Mouse (Mus musculus) embryonic facial prominence, embryonic 14.5 days (tissue): ENCODE data around the gene Mark3. TPM values are rescaled to one million over a fixed set of nuclear protein-coding genes. Genes with fewer than 3 reads are reported as not detected.

Experiments
- ATAC-seq: fragments of 200-750 bp; cut with Nextera tagmentation; 2 replicates; pipeline ENCODE4 v1.8.0; 2017; ENCODE audit warnings: low read depth, moderate number of reproducible peaks, moderate TSS enrichment
- DNase-seq: peaks from one replicate; pipeline ENCODE4 v3.0.0-alpha.2; 2015; ENCODE audit warnings: low spot score
- H3K27ac ChIP-seq: fragments of 300-500 bp; sonication (generic); replicated peaks from 2 replicates; pipeline ENCODE4 v1.5.1; 2014; ENCODE audit warnings: low read depth, mild to moderate bottlenecking, low read length, moderate library complexity
- H3K27me3 ChIP-seq: fragments of 300-500 bp; sonication (generic); replicated peaks from 2 replicates; pipeline ENCODE4 v1.6.1; 2014; ENCODE audit warnings: low read length; ENCODE audit not compliant: control insufficient read depth, insufficient read depth
- H3K36me3 ChIP-seq: fragments of 300-500 bp; sonication (generic); 2 replicates; pipeline ENCODE4 v1.6.1; 2014; ENCODE audit warnings: low read length, mixed read lengths; ENCODE audit not compliant: control insufficient read depth, insufficient read depth
- H3K4me1 ChIP-seq: fragments of 300-500 bp; sonication (generic); 2 replicates; pipeline ENCODE4 v1.6.1; 2014; ENCODE audit warnings: antibody characterized with exemption, low read length; ENCODE audit not compliant: control insufficient read depth, insufficient read depth
- H3K4me2 ChIP-seq: fragments of 300-500 bp; sonication (generic); 2 replicates; pipeline ENCODE4 v1.6.1; 2014; ENCODE audit warnings: low read depth, mild to moderate bottlenecking, low read length, moderate library complexity, mixed read lengths
- H3K4me3 ChIP-seq: fragments of 300-500 bp; sonication (generic); 2 replicates; pipeline ENCODE4 v1.5.1; 2014; ENCODE audit warnings: low read depth, mild to moderate bottlenecking, low read length
- H3K9ac ChIP-seq: fragments of 300-500 bp; sonication (generic); 2 replicates; pipeline ENCODE4 v1.6.1; 2014; ENCODE audit warnings: low read depth, mild to moderate bottlenecking, low read length, moderate library complexity, mixed read lengths
- H3K9me3 ChIP-seq: fragments of 300-500 bp; sonication (generic); 2 replicates; pipeline ENCODE4 v1.6.1; 2016; ENCODE audit warnings: low read length; ENCODE audit not compliant: control insufficient read depth
- WGBS: fragments of 180-500 bp; shearing (Covaris S2); extraction: QIAGEN DNeasy Blood & Tissue Kit; methylation state at CpG from one replicate; pipeline ENCODE4 v1.1.7; 2014; 5-methylcytosine and 5-hydroxymethylcytosine counted together
- polyA plus RNA-seq: library from polyadenylated mRNA; unstranded; fragments of >200 nt; fragmentation: Nextera tagmentation; extraction: Ambion mirVana; gene quantifications from 2 replicates; pipeline ENCODE4 v1.2.1, GENCODE M21; 2014

Mark3 gene
- polyA plus RNA-seq, 1 experiment from 2014 or later = 47.2 TPM

DNA sequence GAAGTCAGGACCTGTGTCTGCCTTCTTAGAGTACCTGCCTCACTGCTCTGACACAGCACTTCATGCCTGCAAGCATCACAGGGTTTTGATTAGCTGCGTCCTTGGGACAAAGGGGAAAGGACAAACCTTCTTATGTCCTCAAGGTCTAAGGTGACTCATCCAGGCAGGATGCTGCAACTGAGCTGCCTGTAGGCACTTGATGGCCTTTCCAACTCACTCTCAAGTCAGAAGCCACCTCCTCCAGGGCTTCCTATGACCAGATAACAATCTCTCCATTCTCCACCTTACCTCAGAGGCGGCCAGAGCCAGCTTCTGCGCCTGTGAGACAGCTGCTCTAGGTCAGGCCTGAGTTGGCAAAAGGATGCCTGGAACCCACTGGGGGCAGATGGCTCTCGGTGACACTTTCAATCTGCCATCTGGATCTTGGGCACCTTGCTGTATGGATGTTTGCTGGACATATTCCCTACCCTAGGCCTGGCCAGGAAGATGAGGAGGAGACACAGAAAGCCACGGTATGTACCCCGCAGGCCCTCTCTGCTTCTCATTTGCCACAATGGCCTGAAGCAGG lies 124.1 kb downstream of the Mark3 start:
- no peaks in the 10 kb centered on the region for H3K27me3 ChIP-seq
- no peaks in the 10 kb centered on the region for H3K9me3 ChIP-seq
- H3K4me2 ChIP-seq = no peak overlapping the region
- WGBS = 65% methylated on average over 6 of the region's 6 CpGs
- H3K4me3 ChIP-seq = no peak overlapping the region
- H3K27ac ChIP-seq = no peak overlapping the region
- no peak for DNase-seq
- no peak overlapping the region for H3K9ac ChIP-seq
- H3K36me3 ChIP-seq = no peaks in the 10 kb centered on the region
- peaks cover 18% of the 10 kb centered on the region for H3K4me1 ChIP-seq
- no peak for ATAC-seq

DNA sequence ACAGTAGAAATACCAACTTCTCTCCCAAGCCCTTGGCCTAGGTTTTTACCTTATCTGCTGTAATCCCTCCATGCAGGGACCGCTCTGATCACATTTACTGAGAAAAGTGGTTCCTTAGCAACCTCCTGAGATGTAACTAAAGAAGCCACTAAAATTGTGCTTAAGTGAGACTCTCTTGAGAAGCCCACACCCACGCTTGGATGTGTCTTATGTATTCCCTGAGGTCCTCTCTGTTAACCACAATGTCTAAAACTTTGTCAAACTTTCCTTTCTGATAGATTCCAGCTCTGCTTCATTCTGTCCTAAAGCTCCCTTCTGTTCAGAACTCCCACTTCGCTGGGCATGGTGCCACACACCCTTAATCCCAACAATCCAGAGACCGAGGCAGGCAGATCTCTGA lies 125.2 kb downstream of the Mark3 start:
- no peak for ATAC-seq
- no peak overlapping the region for H3K4me2 ChIP-seq
- no peaks in the 10 kb centered on the region for H3K36me3 ChIP-seq
- H3K4me3 ChIP-seq = no peak overlapping the region
- no peak for DNase-seq
- H3K9me3 ChIP-seq = no peaks in the 10 kb centered on the region
- H3K4me1 ChIP-seq = peaks cover 8% of the 10 kb centered on the region; the same call in 1 of the 2 replicates
- no peak overlapping the region for H3K9ac ChIP-seq
- no peak overlapping the region for H3K27ac ChIP-seq
- H3K27me3 ChIP-seq = no peaks in the 10 kb centered on the region
- 76% methylated on average over 4 of the region's 4 CpGs for WGBS

DNA sequence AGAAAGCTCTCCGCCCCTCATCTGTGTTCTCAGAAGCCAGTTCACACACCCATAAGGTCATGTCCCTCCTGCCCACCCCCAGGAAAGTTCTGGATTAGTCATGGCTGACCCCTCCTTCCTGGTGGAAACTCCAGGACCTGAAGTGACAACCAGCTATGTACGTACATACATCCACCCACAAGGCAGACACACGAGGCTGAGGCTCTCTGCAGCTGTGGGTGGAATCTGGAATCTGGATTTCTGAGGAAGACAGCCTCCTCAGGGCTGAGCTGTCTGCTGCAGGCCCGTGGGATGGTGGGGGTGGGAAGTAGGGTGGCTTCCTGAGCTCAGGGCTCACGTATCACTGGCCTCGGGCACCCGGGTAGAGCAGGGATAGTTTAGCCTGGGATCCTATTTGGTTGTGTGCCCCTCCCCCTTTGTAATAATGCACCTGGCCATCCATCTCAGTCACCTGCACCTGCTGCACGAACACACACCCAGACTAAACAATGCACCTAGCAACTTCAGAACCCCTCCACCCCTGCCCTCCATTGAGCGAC lies 126.7 kb downstream of the Mark3 start:
- no peaks in the 10 kb centered on the region for H3K9me3 ChIP-seq
- H3K36me3 ChIP-seq = no peaks in the 10 kb centered on the region
- no peak overlapping the region for H3K4me2 ChIP-seq
- DNase-seq (no peak), ATAC-seq (peak; percentile 44; the same call in 1 of the 2 replicates)
- no peaks in the 10 kb centered on the region for H3K27me3 ChIP-seq
- H3K4me3 ChIP-seq = no peak overlapping the region
- H3K27ac ChIP-seq = no peak overlapping the region
- 45% methylated on average over 9 of the region's 9 CpGs for WGBS
- H3K9ac ChIP-seq = no peak overlapping the region
- peaks cover 10% of the 10 kb centered on the region for H3K4me1 ChIP-seq

DNA sequence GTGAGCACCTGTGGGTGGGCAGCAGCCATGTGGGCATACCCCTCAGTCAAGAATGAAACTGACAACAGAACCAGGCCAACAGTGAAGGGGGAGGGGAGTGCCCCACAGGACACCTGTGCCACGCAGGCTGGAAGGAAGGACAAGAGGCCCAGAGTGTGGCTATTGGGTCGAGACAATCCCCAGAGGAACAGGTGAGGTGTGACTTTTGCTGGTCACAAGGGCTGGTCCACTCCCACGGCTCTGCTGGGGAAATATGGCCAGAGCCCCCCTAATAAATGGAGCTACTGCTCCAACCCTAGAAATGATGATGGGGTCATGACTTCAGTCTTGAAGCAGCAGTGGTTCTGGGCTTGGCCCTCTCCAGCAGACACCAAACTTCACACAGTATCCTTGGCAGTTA lies 129.0 kb downstream of the Mark3 start:
- Histone ChIP-seq H3K4me2 (no peak overlapping the region), H3K4me1 (peaks cover 10% of the 10 kb centered on the region), H3K9ac (no peak overlapping the region), H3K9me3 (no peaks in the 10 kb centered on the region), H3K36me3 (peaks cover 15% of the 10 kb centered on the region; the same call in 1 of the 2 replicates), H3K27me3 (no peaks in the 10 kb centered on the region), H3K4me3 (no peak overlapping the region), H3K27ac (no peak overlapping the region)
- no peak for ATAC-seq
- DNase-seq = no peak
- whole genome bisulfite sequencing = 65% methylated on average over 3 of the region's 3 CpGs

DNA sequence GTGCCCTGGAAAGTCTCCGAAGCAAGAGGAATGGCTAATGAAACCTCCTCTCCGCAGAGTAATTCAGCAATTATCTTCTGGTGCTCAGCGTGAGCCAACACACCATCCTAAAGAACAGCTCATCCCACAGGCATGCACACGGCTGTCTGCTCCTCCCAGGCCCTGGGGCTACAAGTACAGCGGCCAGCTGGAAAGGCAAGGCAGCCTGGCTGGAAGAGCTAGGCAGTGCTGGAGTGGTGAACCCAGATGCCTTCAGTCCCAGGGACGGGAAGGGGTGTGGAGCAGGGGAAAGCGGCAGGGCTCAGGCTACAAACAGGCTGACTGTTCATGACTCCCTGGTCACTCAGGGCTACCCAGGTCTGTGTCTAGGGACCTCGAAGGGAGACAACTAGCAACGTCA lies 130.3 kb downstream of the Mark3 start:
- peak; percentile 79 for ATAC-seq
- no peaks in the 10 kb centered on the region for H3K27me3 ChIP-seq
- peaks cover 10% of the 10 kb centered on the region for H3K4me1 ChIP-seq
- H3K9ac ChIP-seq = 0 out of 2 replicates have a peak overlapping the region, but pooled peaks have one; percentile 27
- 16% methylated on average over 9 of the region's 9 CpGs for WGBS
- no peaks in the 10 kb centered on the region for H3K9me3 ChIP-seq
- H3K36me3 ChIP-seq = peaks cover 27% of the 10 kb centered on the region
- peak; percentile 89 for DNase-seq
- H3K4me3 ChIP-seq = no peak overlapping the region
- peak overlapping the region; percentile 39 for H3K27ac ChIP-seq
- H3K4me2 ChIP-seq = no peak overlapping the region

DNA sequence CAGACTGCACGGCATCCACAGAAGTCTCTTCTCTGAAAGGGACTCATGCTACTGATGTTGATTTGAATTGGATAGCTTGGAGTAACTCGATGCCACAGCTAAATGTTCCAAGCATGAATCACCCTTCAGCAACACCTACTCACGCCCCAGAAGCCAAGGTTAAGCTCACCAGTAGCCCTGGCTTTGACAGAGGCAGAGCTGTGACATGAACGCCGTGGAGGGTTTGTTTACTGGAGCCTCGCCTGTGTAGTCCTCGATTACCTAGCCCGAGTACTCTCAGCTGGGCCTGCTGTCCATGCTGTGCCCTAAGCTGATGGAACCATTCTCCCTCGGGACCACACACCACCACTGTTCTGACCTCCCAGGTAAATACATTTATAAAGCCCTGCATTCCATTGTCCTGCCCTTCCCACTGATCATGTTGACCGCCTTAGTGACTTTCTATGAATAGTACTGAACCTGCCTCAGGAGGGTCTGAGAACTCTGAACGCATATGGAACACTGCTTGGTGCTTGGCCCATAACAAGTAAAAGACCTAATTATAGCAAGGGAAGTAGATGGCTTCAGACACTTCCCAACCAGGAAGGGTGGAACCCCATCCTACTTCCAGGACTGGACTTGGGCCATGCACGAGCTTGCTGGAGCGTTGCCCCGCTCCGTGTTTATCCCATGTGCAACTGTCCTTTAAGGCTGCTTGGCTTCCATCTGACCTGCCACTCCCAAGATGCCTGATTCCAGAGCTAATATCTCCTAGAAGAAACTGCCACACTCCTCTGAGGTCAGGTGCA lies 131.1 kb downstream of the Mark3 start:
- Histone ChIP-seq H3K9me3 (no peaks in the 10 kb centered on the region), H3K4me1 (peaks cover 10% of the 10 kb centered on the region), H3K36me3 (peaks cover 35% of the 10 kb centered on the region), H3K27ac (peak overlapping the region; percentile 39), H3K4me3 (no peak overlapping the region), H3K4me2 (no peak overlapping the region), H3K9ac (0 out of 2 replicates have a peak overlapping the region, but pooled peaks have one; percentile 27), H3K27me3 (no peaks in the 10 kb centered on the region)
- ATAC-seq (0 out of 2 replicates have a peak, but pooled peaks have one; percentile 13), DNase-seq (no peak)
- WGBS = 61% methylated on average over 15 of the region's 15 CpGs

Other genes starting within 250 kb of the Mark3 start
- gene Cdc42bpb, start 196.8 kb upstream of the Mark3 start, polyA plus RNA-seq = 37.7 and 41.5 TPM in 2 replicates
- gene Lbhd2, start 167.7 kb upstream of the Mark3 start, polyA plus RNA-seq = 5.5 and 5.8 TPM in 2 replicates
- 8.7 and 9.4 TPM in 2 replicates for gene Exoc3l4, start 157.5 kb upstream of the Mark3 start, polyA plus RNA-seq
- gene Tnfaip2, start 132.1 kb upstream of the Mark3 start, polyA plus RNA-seq = 9.8 and 11.7 TPM in 2 replicates
- gene Gm266, start 88.7 kb upstream of the Mark3 start, polyA plus RNA-seq = 24.4 and 25.3 TPM in 2 replicates
- 433 and 445 TPM in 2 replicates for gene Eif5, start 36.5 kb upstream of the Mark3 start, polyA plus RNA-seq
- gene Ckb, start 97.8 kb downstream of the Mark3 start, polyA plus RNA-seq = 206 and 208 TPM in 2 replicates
- 5.8 and 7.9 TPM in 2 replicates for gene Trmt61a, start 103.6 kb downstream of the Mark3 start, polyA plus RNA-seq
- 59.0 and 61.5 TPM in 2 replicates for gene Bag5, start 138.7 kb downstream of the Mark3 start, polyA plus RNA-seq
- 46.6 and 48.0 TPM in 2 replicates for gene Apopt1, start 138.7 kb downstream of the Mark3 start, polyA plus RNA-seq
- 128 and 137 TPM in 2 replicates for gene Klc1, start 184.3 kb downstream of the Mark3 start, polyA plus RNA-seq
- 8.5 and 11.7 TPM in 2 replicates for gene Xrcc3, start 239.3 kb downstream of the Mark3 start, polyA plus RNA-seq
- gene Zfyve21, start 239.6 kb downstream of the Mark3 start, polyA plus RNA-seq = 119 and 122 TPM in 2 replicates